Mouse (Mus musculus) intestine, embryonic 14.5 days (tissue): ENCODE measurements at regions not wholly inside any gene's neighbourhood (a gene's known extent, or its start where the extent isn't known, plus 50 kb on each side); places are given as distances from the start of the nearest gene placed in this dataset.

Experiments used
- ATAC-seq: fragments of 200-750 bp; cut with Nextera tagmentation; replicated peaks from 2 replicates; pipeline ENCODE4 v1.8.0; 2017; ENCODE audit warnings: low read depth, moderate number of reproducible peaks, moderate TSS enrichment, moderate library complexity; ENCODE audit not compliant: low FRiP score, low TSS enrichment
- DNase-seq: peaks from one replicate; pipeline ENCODE4 v3.0.0-alpha.2; 2018; ENCODE audit warnings: low spot score
- H3K27ac ChIP-seq: fragments of 300-500 bp; sonication (generic); 2 replicates; pipeline ENCODE4 v1.5.1; 2014; ENCODE audit warnings: low read depth, mild to moderate bottlenecking, control low read depth
- H3K27me3 ChIP-seq: fragments of 300-500 bp; sonication (generic); replicated peaks from 2 replicates; pipeline ENCODE4 v1.6.1; 2014; ENCODE audit warnings: low read length, control low read depth; ENCODE audit not compliant: control insufficient read depth, insufficient read depth
- H3K36me3 ChIP-seq: fragments of 300-500 bp; sonication (generic); 2 replicates; pipeline ENCODE4 v1.6.1; 2014; ENCODE audit warnings: low read length, control low read depth; ENCODE audit not compliant: control insufficient read depth, insufficient read depth
- H3K4me1 ChIP-seq: fragments of 300-500 bp; sonication (generic); replicated peaks from 2 replicates; pipeline ENCODE4 v1.6.1; 2014; ENCODE audit warnings: low read length, control low read depth, mixed read lengths; ENCODE audit not compliant: control insufficient read depth, insufficient read depth
- H3K4me2 ChIP-seq: fragments of 300-500 bp; sonication (generic); 2 replicates; pipeline ENCODE4 v1.6.1; 2014; ENCODE audit warnings: low read length
- H3K4me3 ChIP-seq: fragments of 300-500 bp; sonication (generic); 2 replicates; pipeline ENCODE4 v1.5.1; 2014; ENCODE audit warnings: low read depth, low read length, control low read depth, mixed read lengths
- H3K9ac ChIP-seq: fragments of 300-500 bp; sonication (generic); 2 replicates; pipeline ENCODE4 v1.6.1; 2014; ENCODE audit warnings: mild to moderate bottlenecking, low read length
- H3K9me3 ChIP-seq: fragments of 300-500 bp; sonication (generic); 2 replicates; pipeline ENCODE4 v1.6.1; 2016; ENCODE audit warnings: low read length, control low read depth; ENCODE audit not compliant: control insufficient read depth
- WGBS: fragments of 180-500 bp; shearing (Covaris S2); extraction: QIAGEN DNeasy Blood & Tissue Kit; methylation state at CpG from one replicate; pipeline ENCODE4 v1.1.7; 2014; 5-methylcytosine and 5-hydroxymethylcytosine counted together

GRCm38 (mm10) chr6:50770481-50770880, 116.2 kb upstream of the Npvf start:
- H3K27ac ChIP-seq, result no peak overlapping the region
- no peak overlapping the region for H3K4me3 ChIP-seq
- H3K9me3 ChIP-seq, result no peaks in the 10 kb centered on the region
- no peaks in the 10 kb centered on the region for H3K27me3 ChIP-seq
- no peak for ATAC-seq
- H3K4me2 ChIP-seq, result no peak overlapping the region
- no peaks in the 10 kb centered on the region for H3K36me3 ChIP-seq
- WGBS, result 77% methylated on average over 3 of the region's 3 CpGs
- H3K9ac ChIP-seq, result no peak overlapping the region
- no peak for DNase-seq
- peaks cover 4% of the 10 kb centered on the region; the same call in 1 of the 2 replicates for H3K4me1 ChIP-seq

- Histone ChIP-seq H3K9ac (no peak overlapping the region), H3K9me3 (no peaks in the 10 kb centered on the region), H3K36me3 (no peaks in the 10 kb centered on the region), H3K4me3 (no peak overlapping the region), H3K27me3 (no peaks in the 10 kb centered on the region), H3K4me2 (no peak overlapping the region), H3K4me1 (peaks cover 13% of the 10 kb centered on the region), H3K27ac (no peak overlapping the region)
- WGBS, result 87% methylated on average over 4 of the region's 4 CpGs
- ATAC-seq (no peak), DNase-seq (no peak)
These were observed 121.4 kb upstream of the Npvf start for GRCm38 (mm10) chr6:50775637-50776036.

- 0 out of 2 replicates have a peak overlapping the region, but pooled peaks have one; percentile 20 for H3K4me2 ChIP-seq
- ATAC-seq, result no peak
These were observed 122.1 kb upstream of the Npvf start for GRCm38 (mm10) chr6:50776236-50776832.

GRCm38 (mm10) chr6:50776931-50777495, 122.8 kb upstream of the Npvf start:
- H3K4me3 ChIP-seq, result no peak overlapping the region
- H3K4me2 ChIP-seq, result peak overlapping the region; percentile 20
- DNase-seq (peak; percentile 65), ATAC-seq (no peak)
- no peaks in the 10 kb centered on the region for H3K9me3 ChIP-seq
- H3K4me1 ChIP-seq, result peaks cover 13% of the 10 kb centered on the region
- no peaks in the 10 kb centered on the region for H3K27me3 ChIP-seq
- H3K9ac ChIP-seq, result no peak overlapping the region
- peak overlapping the region; percentile 28; the same call in 1 of the 2 replicates for H3K27ac ChIP-seq
- no peaks in the 10 kb centered on the region for H3K36me3 ChIP-seq
- WGBS, result 7% methylated on average over 10 of the region's 10 CpGs

More at GRCm38 (mm10) chr6:50776236-50776832, 122.1 kb upstream of the Npvf start:
- no peak overlapping the region for H3K9ac ChIP-seq
- no peak for DNase-seq
- peaks cover 13% of the 10 kb centered on the region for H3K4me1 ChIP-seq
- 0 out of 2 replicates have a peak overlapping the region, but pooled peaks have one; percentile 28 for H3K27ac ChIP-seq
- H3K9me3 ChIP-seq, result no peaks in the 10 kb centered on the region
- H3K27me3 ChIP-seq, result no peaks in the 10 kb centered on the region
- no peak overlapping the region for H3K4me3 ChIP-seq
- 51% methylated on average over 11 of the region's 11 CpGs for WGBS
- no peaks in the 10 kb centered on the region for H3K36me3 ChIP-seq

- Histone ChIP-seq H3K4me3 (no peak overlapping the region), H3K9me3 (no peaks in the 10 kb centered on the region), H3K36me3 (no peaks in the 10 kb centered on the region), H3K4me2 (no peak overlapping the region), H3K27ac (no peak overlapping the region), H3K27me3 (no peaks in the 10 kb centered on the region), H3K9ac (no peak overlapping the region), H3K4me1 (peaks cover 13% of the 10 kb centered on the region)
- DNase-seq (no peak), ATAC-seq (no peak)
- 71% methylated on average over 4 of the region's 4 CpGs for WGBS
These were observed 123.6 kb upstream of the Npvf start for GRCm38 (mm10) chr6:50777827-50778226.

GRCm38 (mm10) chr6:50780677-50781076, 126.4 kb upstream of the Npvf start:
- no peaks in the 10 kb centered on the region for H3K27me3 ChIP-seq
- no peak overlapping the region for H3K4me2 ChIP-seq
- ATAC-seq, result no peak
- peaks cover 13% of the 10 kb centered on the region for H3K4me1 ChIP-seq
- 90% methylated on average over 3 of the region's 3 CpGs for WGBS
- no peak overlapping the region for H3K27ac ChIP-seq
- no peaks in the 10 kb centered on the region for H3K36me3 ChIP-seq
- H3K9me3 ChIP-seq, result no peaks in the 10 kb centered on the region
- H3K9ac ChIP-seq, result no peak overlapping the region
- DNase-seq, result no peak
- no peak overlapping the region for H3K4me3 ChIP-seq

- no peak overlapping the region for H3K4me3 ChIP-seq
- ATAC-seq (no peak), DNase-seq (no peak)
- peaks cover 12% of the 10 kb centered on the region for H3K4me1 ChIP-seq
- H3K9ac ChIP-seq, result no peak overlapping the region
- H3K4me2 ChIP-seq, result no peak overlapping the region
- no peaks in the 10 kb centered on the region for H3K36me3 ChIP-seq
- WGBS, result 90% methylated on average over 10 of the region's 10 CpGs
- H3K27me3 ChIP-seq, result no peaks in the 10 kb centered on the region
- H3K27ac ChIP-seq, result no peak overlapping the region
- H3K9me3 ChIP-seq, result no peaks in the 10 kb centered on the region
These were observed 127.0 kb upstream of the Npvf start for GRCm38 (mm10) chr6:50781271-50781670.

GRCm38 (mm10) chr6:50782221-50782620, 128.0 kb upstream of the Npvf start:
- no peaks in the 10 kb centered on the region for H3K27me3 ChIP-seq
- H3K27ac ChIP-seq, result no peak overlapping the region
- ATAC-seq, result no peak
- no peak overlapping the region for H3K4me2 ChIP-seq
- DNase-seq, result no peak
- no peak overlapping the region for H3K9ac ChIP-seq
- peaks cover 3% of the 10 kb centered on the region; the same call in 1 of the 2 replicates for H3K4me1 ChIP-seq
- no peaks in the 10 kb centered on the region for H3K36me3 ChIP-seq
- H3K4me3 ChIP-seq, result no peak overlapping the region
- H3K9me3 ChIP-seq, result no peaks in the 10 kb centered on the region
- 81% methylated on average over 2 of the region's 2 CpGs for WGBS

GRCm38 (mm10) chr6:50783494-50783893, 129.3 kb upstream of the Npvf start:
- Histone ChIP-seq H3K4me2 (no peak overlapping the region), H3K4me1 (no peaks in the 10 kb centered on the region), H3K36me3 (no peaks in the 10 kb centered on the region), H3K4me3 (no peak overlapping the region), H3K9me3 (no peaks in the 10 kb centered on the region), H3K27me3 (no peaks in the 10 kb centered on the region), H3K27ac (no peak overlapping the region), H3K9ac (no peak overlapping the region)
- 73% methylated on average over 10 of the region's 10 CpGs for WGBS
- DNase-seq (no peak), ATAC-seq (no peak)
